Mouse (Mus musculus) lung, adult 2 months (tissue): ENCODE results near the gene Gabpb1.

ENCODE experiments used
- CTCF ChIP-seq: fragments of 200-500 bp; IDR thresholded peaks from 2 replicates; pipeline ENCODE4 v1.5.1; 2011; ENCODE audit warnings: mild to moderate bottlenecking, low read length, control low read depth; ENCODE audit not compliant: insufficient read depth
- POLR2A ChIP-seq: fragments of 200-500 bp; IDR thresholded peaks from 2 replicates; pipeline ENCODE4 v1.6.1; 2011; ENCODE audit warnings: low read depth, mild to moderate bottlenecking, control low read depth, low read length, borderline replicate concordance; ENCODE audit errors: extremely low read depth

DNA sequence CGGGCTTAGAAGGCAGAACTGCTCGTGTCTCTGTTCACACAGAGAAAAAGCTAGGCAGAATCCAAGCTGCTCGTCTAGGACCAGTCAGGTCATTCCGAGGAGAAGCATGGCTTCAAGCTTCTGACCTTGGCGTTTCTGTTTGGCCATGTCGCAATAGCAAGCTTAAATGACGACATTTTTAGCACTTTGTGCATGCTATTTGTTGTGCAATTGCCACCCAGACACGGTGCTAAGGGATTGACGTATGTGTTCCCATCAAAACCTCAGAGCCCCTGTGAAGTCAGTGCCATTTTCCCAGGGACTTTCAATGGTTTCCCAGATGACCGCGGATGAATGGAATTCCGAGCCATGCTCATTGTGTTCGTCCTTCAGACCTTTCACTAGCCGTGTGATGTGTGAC, 75.6 kb downstream of the Gabpb1 start:
- TF ChIP-seq POLR2A: no peak
- no peak for TF ChIP-seq CTCF
